Mouse (Mus musculus) embryonic facial prominence, embryonic 10.5 days (tissue): ENCODE measurements around the gene A030005L19Rik. TPM values are rescaled to one million over a fixed set of nuclear protein-coding genes. Genes with fewer than 3 reads are reported as not detected.
"Not testable (repeated sequence)": the region's sequence is repeated elsewhere in the genome, so short reads cannot be mapped to it uniquely, and the experiment has no call there.

Experiments
- DNase-seq: peaks from one replicate; pipeline ENCODE4 v3.0.0-alpha.2; 2017; ENCODE audit warnings: low spot score
- H3K27ac ChIP-seq: fragments of 300-500 bp; sonication (generic); replicated peaks from 2 replicates; pipeline ENCODE4 v1.5.1; 2016; ENCODE audit warnings: mild to moderate bottlenecking
- H3K27me3 ChIP-seq: fragments of 300-500 bp; sonication (generic); replicated peaks from 2 replicates; pipeline ENCODE4 v1.6.1; 2016; ENCODE audit warnings: low read depth, mild to moderate bottlenecking; ENCODE audit not compliant: poor library complexity, severe bottlenecking
- H3K36me3 ChIP-seq: fragments of 300-500 bp; sonication (generic); replicated peaks from 2 replicates; pipeline ENCODE4 v1.6.1; 2016; ENCODE audit warnings: mild to moderate bottlenecking, moderate library complexity
- H3K4me1 ChIP-seq: fragments of 300-500 bp; sonication (generic); 2 replicates; pipeline ENCODE4 v1.6.1; 2016
- H3K4me3 ChIP-seq: fragments of 300-500 bp; sonication (generic); 2 replicates; pipeline ENCODE4 v1.5.1; 2016; ENCODE audit warnings: mild to moderate bottlenecking, moderate library complexity
- H3K9me3 ChIP-seq: fragments of 300-500 bp; sonication (generic); 2 replicates; pipeline ENCODE4 v1.6.1; 2016; ENCODE audit warnings: mild to moderate bottlenecking
- WGBS: fragments of 180-500 bp; shearing (Covaris S2); methylation state at CpG from one replicate; pipeline ENCODE4 v1.1.7; 2016; 5-methylcytosine and 5-hydroxymethylcytosine counted together
- polyA plus RNA-seq: library from polyadenylated mRNA; unstranded; fragments of >200 nt; fragmentation: Nextera tagmentation; extraction: Ambion mirVana; gene quantifications from 2 replicates; pipeline ENCODE4 v1.2.1, GENCODE M21; 2016

Gene A030005L19Rik
- polyA plus RNA-seq, 1 experiment from 2014 or later = not detected

DNA sequence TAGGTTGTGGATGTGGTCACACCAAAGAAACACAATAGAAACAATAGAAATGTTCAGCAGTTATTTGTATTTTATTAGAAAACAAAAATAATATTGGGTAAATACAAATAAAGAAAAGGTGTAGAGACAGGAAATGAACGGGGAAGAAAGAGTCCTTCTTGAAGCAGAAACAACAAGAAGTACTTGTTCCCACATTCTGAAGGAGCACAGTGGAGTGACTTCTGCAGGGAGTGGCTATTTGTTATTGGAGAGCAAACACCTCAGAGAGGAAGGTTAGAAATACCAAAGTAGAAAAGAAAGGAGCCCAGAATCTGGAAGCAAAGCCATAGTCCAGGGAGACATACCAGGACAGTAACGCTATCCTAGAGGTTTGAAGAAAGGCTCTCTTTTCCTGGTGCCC lies 29.4 kb downstream of the A030005L19Rik start:
- peaks cover 19% of the 10 kb centered on the region; the same call in 1 of the 2 replicates for H3K9me3 ChIP-seq
- H3K27me3 ChIP-seq, H3K36me3 ChIP-seq, DNase-seq, H3K4me1 ChIP-seq, H3K4me3 ChIP-seq, H3K27ac ChIP-seq: not testable (repeated sequence)
- 92% methylated on average over 2 of the region's 2 CpGs for WGBS

DNA sequence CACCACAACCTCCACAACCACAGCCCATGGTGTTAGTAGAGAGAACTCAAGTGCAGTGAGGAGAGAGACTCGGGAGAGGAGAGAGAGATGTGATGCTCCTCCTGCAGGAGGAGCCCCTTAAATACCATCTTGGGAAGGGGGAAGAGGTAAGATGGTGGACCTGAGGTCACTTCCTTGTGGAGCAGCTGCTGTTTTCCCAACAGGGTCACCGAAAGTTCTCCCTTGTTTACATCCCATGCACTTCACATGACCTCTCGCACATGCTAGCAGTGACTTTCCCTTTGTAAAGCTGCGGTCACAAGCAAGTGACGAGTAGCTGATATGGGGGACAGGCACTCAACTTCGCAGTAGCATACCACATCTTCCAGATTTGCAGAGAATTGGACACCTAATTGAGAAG lies 30.2 kb downstream of the A030005L19Rik start, which contains the start of gene A030003K21Rik:
Gene A030003K21Rik, minus strand, starts transcription at position 94 of the 400 bp plus-strand sequence.
- WGBS = no CpG with 5 or more reads among the region's 6 CpGs
- H3K36me3 ChIP-seq, H3K4me3 ChIP-seq, H3K4me1 ChIP-seq, H3K27ac ChIP-seq, H3K27me3 ChIP-seq, DNase-seq: not testable (repeated sequence)
- peaks cover 19% of the 10 kb centered on the region; the same call in 1 of the 2 replicates for H3K9me3 ChIP-seq

DNA sequence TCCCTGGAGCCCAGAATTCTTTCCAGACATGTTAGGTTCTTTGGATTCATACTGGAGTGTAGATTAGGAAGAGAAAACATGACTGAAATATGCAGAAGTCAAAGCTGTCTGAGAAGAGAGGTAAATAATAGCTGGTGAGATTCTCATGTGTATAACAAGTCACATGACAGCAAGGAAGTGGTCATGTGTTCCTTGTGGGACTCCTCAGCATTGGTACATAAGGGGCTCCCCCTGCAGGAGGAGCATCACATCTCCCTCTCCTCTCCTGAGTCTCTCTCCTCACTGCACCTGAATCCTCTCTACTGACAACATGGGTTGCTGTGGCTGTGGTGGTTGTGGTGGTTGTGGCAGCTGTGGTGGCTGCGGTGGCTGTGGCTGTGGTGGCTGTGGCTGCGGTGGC lies 32.9 kb downstream of the A030005L19Rik start:
- H3K9me3 ChIP-seq, H3K27me3 ChIP-seq, H3K4me1 ChIP-seq, DNase-seq, H3K27ac ChIP-seq, H3K4me3 ChIP-seq, H3K36me3 ChIP-seq: not testable (repeated sequence)
- 92% methylated on average over 2 of the region's 2 CpGs for WGBS

DNA sequence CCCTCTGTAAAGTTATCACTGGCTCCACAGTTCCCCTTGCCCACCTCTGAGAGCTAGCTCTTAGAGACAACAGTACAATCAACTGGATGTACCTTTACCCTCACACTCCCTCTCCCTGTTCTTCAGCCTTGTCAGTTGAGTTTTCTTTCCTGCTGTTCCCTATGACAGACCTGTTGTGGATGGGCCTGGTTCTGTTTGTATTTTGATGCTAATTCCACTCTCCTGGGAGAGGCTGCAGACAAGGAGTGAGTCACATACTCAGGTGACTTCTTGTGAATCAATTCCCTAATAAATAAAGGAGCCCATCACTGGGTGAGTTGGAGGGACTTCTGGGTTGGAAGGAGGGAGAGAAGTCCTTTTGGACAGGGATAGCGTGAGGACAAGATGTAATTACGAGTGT lies 35.5 kb downstream of the A030005L19Rik start:
- Histone ChIP-seq H3K4me1 (no peaks in the 10 kb centered on the region), H3K9me3 (no peaks in the 10 kb centered on the region), H3K27ac (no peak overlapping the region), H3K36me3 (no peaks in the 10 kb centered on the region), H3K27me3 (no peaks in the 10 kb centered on the region), H3K4me3 (no peak overlapping the region)
- WGBS = 87% methylated on average over 2 of the region's 2 CpGs
- DNase-seq = no peak

- H3K27ac ChIP-seq, H3K36me3 ChIP-seq, H3K27me3 ChIP-seq, DNase-seq, H3K4me1 ChIP-seq, H3K4me3 ChIP-seq, H3K9me3 ChIP-seq: not testable (repeated sequence)
Observed at GRCm38 (mm10) chr1:82955913-82956312, 42.8 kb downstream of the A030005L19Rik start, which contains the start of gene Gm7544. Gene Gm7544 (minus strand): TSS chr1:82956013.

- DNase-seq = no peak
- Histone ChIP-seq H3K27me3 (no peaks in the 10 kb centered on the region), H3K27ac (no peak within 1 kb of the TSS), H3K36me3 (no peaks in the 10 kb centered on the region), H3K4me3 (no peak within 1 kb of the TSS), H3K9me3 (no peaks in the 10 kb centered on the region), H3K4me1 (no peaks in the 10 kb centered on the region)
- WGBS = 91% methylated on average over 11 of the region's 11 CpGs
Observed at GRCm38 (mm10) chr1:82959870-82960385, 46.8 kb downstream of the A030005L19Rik start, which contains the start of gene Gm47955. Gene Gm47955 (plus strand): TSS chr1:82960286.

Other genes with a start within 250 kb of the A030005L19Rik start
- 193 and 203 TPM in 2 replicates for gene Mff, start 188.4 kb upstream of the A030005L19Rik start, polyA plus RNA-seq
- 0.25 TPM in 1 of 2 replicates, not detected in the other for gene Tm4sf20, start 144.9 kb upstream of the A030005L19Rik start, polyA plus RNA-seq
- gene Gm47791, start 142.1 kb upstream of the A030005L19Rik start, polyA plus RNA-seq = not detected in 2 replicates
- gene Agfg1, start 73.8 kb upstream of the A030005L19Rik start, polyA plus RNA-seq = 32.3 and 35.4 TPM in 2 replicates
- not detected in 2 replicates for gene A030014E15Rik, start 11.6 kb downstream of the A030005L19Rik start, polyA plus RNA-seq
- gene Gm6217, start 18.1 kb downstream of the A030005L19Rik start, polyA plus RNA-seq = not detected in 2 replicates
- gene A030003K21Rik, start 30.1 kb downstream of the A030005L19Rik start, polyA plus RNA-seq = not detected in 2 replicates
- gene Gm7544, start 42.7 kb downstream of the A030005L19Rik start, polyA plus RNA-seq = not detected in 2 replicates
- gene Gm47955, start 47.0 kb downstream of the A030005L19Rik start, polyA plus RNA-seq = not detected in 2 replicates
- gene Gm47959, start 87.2 kb downstream of the A030005L19Rik start, polyA plus RNA-seq = not detected in 2 replicates
- gene Slc19a3, start 125.1 kb downstream of the A030005L19Rik start, polyA plus RNA-seq = 0.25 and 0.30 TPM in 2 replicates
- gene Krtap28-10, start 129.2 kb downstream of the A030005L19Rik start, polyA plus RNA-seq = not detected in 2 replicates
- not detected in 2 replicates for gene Gm47969, start 131.6 kb downstream of the A030005L19Rik start, polyA plus RNA-seq
- not detected in 2 replicates for gene A030005K14Rik, start 146.1 kb downstream of the A030005L19Rik start, polyA plus RNA-seq
- gene Krtap28-13, start 147.6 kb downstream of the A030005L19Rik start, polyA plus RNA-seq = not detected in 2 replicates
- not detected in 2 replicates for gene Ccl20, start 203.4 kb downstream of the A030005L19Rik start, polyA plus RNA-seq
- gene Daw1, start 246.4 kb downstream of the A030005L19Rik start, polyA plus RNA-seq = 0.18 TPM in 1 of 2 replicates, not detected in the other